Mouse (Mus musculus): Measurements from ENCODE around the gene Tnfsf13.
"Not testable (repeated sequence)": the region's sequence is repeated elsewhere in the genome, so short reads cannot be mapped to it uniquely, and the experiment has no call there.

The Tnfsf13 gene

GRCm38 (mm10) chr11:69703814-69704612, 18.4 kb upstream of the Tnfsf13 start:
- no peak for ATAC-seq (ENCODE audit: low TSS enrichment)

DNA sequence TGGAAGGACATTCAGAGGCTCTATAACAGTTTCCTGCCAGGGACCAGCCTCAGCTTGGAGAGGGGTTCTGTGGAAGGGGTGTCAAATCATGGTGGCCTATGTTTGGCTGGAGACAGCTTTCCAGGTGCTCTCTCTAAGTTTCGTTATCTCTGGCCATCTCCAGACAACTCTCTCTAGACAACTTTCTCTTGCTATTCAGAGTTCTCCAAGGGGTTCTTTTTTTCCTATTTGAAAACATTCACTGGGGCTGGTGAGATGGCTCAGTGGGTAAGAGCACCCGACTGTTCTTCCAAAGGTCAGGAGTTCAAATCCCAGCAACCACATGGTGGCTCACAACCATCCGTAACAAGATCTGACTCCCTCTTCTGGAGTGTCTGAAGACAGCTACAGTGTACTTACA, 17.8 kb upstream of the Tnfsf13 start:
- ATAC-seq (ENCODE audit: low TSS enrichment) = not testable (repeated sequence)

DNA sequence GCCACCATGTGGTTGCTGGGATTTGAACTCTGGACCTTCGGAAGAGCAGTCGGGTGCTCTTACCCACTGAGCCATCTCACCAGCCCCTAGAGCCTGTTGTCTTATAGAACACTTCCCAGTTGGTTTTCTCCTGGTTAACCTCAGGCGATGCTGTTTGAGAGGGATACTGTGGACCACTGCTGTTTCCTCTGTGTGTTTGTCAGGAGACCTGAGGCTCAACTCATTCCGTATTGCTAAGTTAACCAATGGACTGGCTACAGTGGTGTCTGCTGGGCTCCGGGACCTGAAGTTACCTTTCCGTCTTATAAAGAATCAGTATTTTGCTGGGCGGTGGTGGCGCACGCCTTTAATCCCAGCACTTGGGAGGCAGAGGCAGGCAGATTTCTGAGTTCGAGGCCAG, 17.3 kb upstream of the Tnfsf13 start:
- ATAC-seq (ENCODE audit: low TSS enrichment) = not testable (repeated sequence)

DNA sequence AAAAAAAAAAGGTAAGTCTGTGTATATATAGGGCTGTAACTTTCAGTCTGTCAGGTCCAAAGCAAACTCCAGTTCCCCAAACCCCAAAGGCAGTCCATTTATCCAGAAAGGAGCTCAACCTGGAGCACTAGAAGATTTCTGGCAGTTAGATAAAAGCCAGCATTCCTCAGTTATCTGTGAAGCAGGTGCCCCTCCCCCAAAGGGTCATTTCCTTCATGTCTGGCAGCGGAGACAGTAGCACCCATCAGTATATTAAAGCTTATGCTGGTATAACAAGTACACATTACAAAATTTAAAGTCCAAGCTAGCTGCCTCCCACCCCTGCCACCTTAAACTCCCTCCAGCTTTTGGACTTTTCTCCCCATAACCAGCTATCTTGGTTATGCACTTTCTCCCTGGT, 14.0 kb upstream of the Tnfsf13 start:
- ATAC-seq (ENCODE audit: low TSS enrichment) = no peak

- ATAC-seq (ENCODE audit: low TSS enrichment) = no peak
These were observed 13.0 kb upstream of the Tnfsf13 start for GRCm38 (mm10) chr11:69698574-69698973.

DNA sequence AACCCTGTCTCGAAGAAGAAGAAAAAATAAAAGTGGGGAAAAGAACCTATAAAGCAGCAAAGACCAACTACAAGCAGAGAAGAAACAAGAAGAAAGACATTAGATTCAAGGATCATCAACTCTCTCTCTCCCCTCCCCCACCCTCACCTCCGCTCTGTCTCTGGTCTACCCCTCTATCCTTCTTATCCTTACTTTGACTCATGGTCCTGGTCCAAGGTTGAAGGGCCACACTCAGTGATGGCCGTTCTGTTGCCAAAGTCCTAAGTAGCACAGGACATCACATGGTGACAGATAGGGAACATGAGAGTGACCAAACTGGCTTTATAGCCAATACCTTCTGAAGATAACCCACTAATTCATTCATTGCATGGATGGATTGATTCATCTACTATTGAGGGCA, 11.8 kb upstream of the Tnfsf13 start:
- no peak for ATAC-seq (ENCODE audit: low TSS enrichment)

- peak; percentile 70; the same call in 1 of the 2 replicates for ATAC-seq (ENCODE audit: low TSS enrichment)
These were observed 10.0 kb upstream of the Tnfsf13 start, which contains the start of the genes Tnfsf12 and Tnfsfm13 for GRCm38 (mm10) chr11:69695361-69696181. Gene Tnfsf12, minus strand, starts transcription at chr11:69695849. Gene Tnfsfm13, minus strand, starts transcription at chr11:69696098.

GRCm38 (mm10) chr11:69695046-69695360, 9.4 kb upstream of the Tnfsf13 start:
- ATAC-seq (ENCODE audit: low TSS enrichment) = no peak; the same call in none of the 2 replicates

- ATAC-seq (ENCODE audit: low TSS enrichment) = no peak
These were observed 7.9 kb upstream of the Tnfsf13 start for GRCm38 (mm10) chr11:69693421-69693965.

GRCm38 (mm10) chr11:69692863-69693262, 7.3 kb upstream of the Tnfsf13 start:
- ATAC-seq (ENCODE audit: low TSS enrichment) = no peak

- ATAC-seq (ENCODE audit: low TSS enrichment) = no peak
These were observed 6.7 kb upstream of the Tnfsf13 start for GRCm38 (mm10) chr11:69692196-69692811.

DNA sequence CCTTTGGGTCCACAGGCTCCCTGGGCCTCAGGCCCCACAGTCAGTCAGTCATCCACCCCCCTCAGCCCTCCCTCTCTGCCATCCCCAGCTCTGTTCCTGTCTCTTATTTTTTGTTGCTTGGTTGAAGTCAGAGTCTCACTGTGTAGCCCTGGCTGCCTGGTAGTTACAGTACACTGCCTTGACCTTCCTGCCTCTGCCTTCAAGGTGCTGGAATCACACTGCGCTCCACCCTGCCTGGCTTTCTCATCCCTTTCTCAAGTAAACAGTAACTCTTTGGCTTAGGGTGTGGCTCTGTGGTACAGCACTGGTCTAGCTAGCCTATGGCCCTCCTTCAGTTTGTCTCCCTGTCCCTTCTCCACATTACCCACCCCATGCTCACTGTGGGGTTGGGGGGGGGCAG, 4.3 kb upstream of the Tnfsf13 start:
- no peak for ATAC-seq (ENCODE audit: low TSS enrichment)

- no peak for ATAC-seq (ENCODE audit: low TSS enrichment)
These were observed 1.5 kb upstream of the Tnfsf13 start for GRCm38 (mm10) chr11:69687061-69687460.

- no peak for ATAC-seq (ENCODE audit: low TSS enrichment)
These were observed 793 bp upstream of the Tnfsf13 start for GRCm38 (mm10) chr11:69686377-69686776.

- no peak for ATAC-seq (ENCODE audit: low TSS enrichment)
These were observed 648 bp downstream of the Tnfsf13 start for GRCm38 (mm10) chr11:69684936-69685335.

- ATAC-seq (ENCODE audit: low TSS enrichment) = no peak
These were observed 1.3 kb downstream of the Tnfsf13 start for GRCm38 (mm10) chr11:69684128-69684745.

GRCm38 (mm10) chr11:69683576-69683975, 2.0 kb downstream of the Tnfsf13 start:
- ATAC-seq (ENCODE audit: low TSS enrichment) = no peak

- ATAC-seq (ENCODE audit: low TSS enrichment) = peak; percentile 20; the same call in 1 of the 2 replicates
These were observed 2.6 kb downstream of the Tnfsf13 start for GRCm38 (mm10) chr11:69682840-69683533.

DNA sequence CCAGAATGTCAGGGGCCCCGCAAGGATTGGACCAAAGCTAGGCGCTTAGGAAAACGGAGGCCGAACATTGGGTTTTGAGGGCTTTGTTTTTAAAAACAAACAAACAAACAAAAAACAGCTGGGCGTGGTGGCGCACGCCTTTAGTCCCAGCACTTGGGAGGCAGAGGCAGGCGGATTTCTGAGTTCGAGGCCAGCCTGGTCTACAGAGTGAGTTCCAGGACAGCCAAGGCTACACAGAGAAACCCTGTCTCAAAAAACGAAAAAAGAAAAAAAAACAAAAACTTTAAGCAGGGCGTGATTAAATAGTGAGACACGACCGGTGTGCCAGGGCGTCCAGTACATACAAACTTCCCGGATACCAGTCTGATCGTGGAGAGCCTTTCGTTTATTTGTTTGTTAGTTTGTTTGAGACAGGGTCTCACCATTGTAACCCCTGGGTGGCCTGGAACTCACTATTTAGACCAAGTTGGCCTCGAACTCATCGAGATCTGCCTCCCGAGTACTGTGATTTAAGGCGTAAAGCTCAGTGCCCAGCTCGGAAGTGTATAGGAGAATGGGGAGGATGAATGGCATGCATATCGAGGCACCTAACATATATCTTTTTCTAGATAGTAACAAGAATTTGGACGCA, 3.3 kb downstream of the Tnfsf13 start:
- ATAC-seq (ENCODE audit: low TSS enrichment) = no peak
